Comparison of ENCODE assay signal across 9 mouse cellular contexts in the genomic region with DNA sequence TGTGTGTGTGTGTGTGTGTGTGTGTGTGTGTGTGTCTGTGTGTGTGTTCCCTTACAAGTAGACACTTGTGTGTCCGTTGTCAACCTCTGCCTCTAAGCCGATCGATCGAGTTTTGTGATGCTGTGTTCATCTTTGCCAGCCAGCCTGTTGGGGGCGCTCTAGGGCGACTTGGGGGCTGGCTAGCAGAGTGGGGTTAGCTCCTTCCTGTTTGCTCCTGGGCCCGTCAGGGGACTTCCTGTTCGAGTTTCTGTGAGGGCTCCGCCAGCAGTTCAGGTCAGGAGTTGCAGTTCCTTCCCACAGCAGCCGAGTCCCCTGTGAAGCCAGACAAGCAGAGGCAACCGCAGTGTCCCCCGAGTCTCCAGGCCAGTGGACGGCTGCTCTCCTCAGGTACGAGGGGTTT. TPM values are rescaled to one million over a fixed set of nuclear protein-coding genes. Genes with fewer than 3 reads are reported as not detected.
DNase-seq lines count a peak whose midpoint lies in the region; ATAC-seq and TF ChIP-seq lines count a peak whose summit lies in the region.
"Had no signal": no experiment of that assay in that cellular context is flagged by ENCODE, and none has a peak within 500 bp of the region (broad histone marks: within the 10 kb centered on the region; RNA-seq: fewer than 3 reads in every experiment).

No protein-coding gene starts in this region.

- H3K4me3 ChIP-seq in limb, embryonic 10.5 days: no peak overlapping the region
- no peak overlapping the region for H3K4me3 ChIP-seq in thymus, adult 2 months (ENCODE audit: control insufficient read depth, insufficient read depth, low read length)
- H3K4me3 ChIP-seq: limb, embryonic 12.5 days had no signal

- peak; percentile 34; the same call in 1 of the 2 replicates for TF ChIP-seq CTCF in thymus, adult 2 months (IDR thresholded peaks at IDR 0.05; ENCODE audit: borderline replicate concordance, control insufficient read depth, extremely low read depth, insufficient read depth, low read length, poor library complexity)

- no peak overlapping the region for H3K27ac ChIP-seq in limb, embryonic 10.5 days
- no peak overlapping the region for H3K27ac ChIP-seq in thymus, adult 2 months (ENCODE audit: control insufficient read depth, insufficient read depth, low read length)
- H3K27ac ChIP-seq: limb, embryonic 12.5 days had no signal

- H3K4me1 ChIP-seq in limb, embryonic 10.5 days: no peaks in the 10 kb centered on the region
- H3K4me1 ChIP-seq in thymus, adult 2 months (replicated peaks; ENCODE audit: control insufficient read depth, insufficient read depth, low read length): no peaks in the 10 kb centered on the region
- H3K4me1 ChIP-seq: limb, embryonic 12.5 days had no signal

- no peak for ATAC-seq in CD4-positive, CD25-positive, alpha-beta regulatory T cell, adult 4 months

- no peaks in the 10 kb centered on the region for H3K27me3 ChIP-seq in limb, embryonic 10.5 days (ENCODE audit: low read depth, poor library complexity, severe bottlenecking)
- H3K27me3 ChIP-seq in thymus, adult 2 months (ENCODE audit: control insufficient read depth, insufficient read depth, low read length): no peaks in the 10 kb centered on the region
- H3K27me3 ChIP-seq: limb, embryonic 12.5 days had no signal

- peak; percentile 57 for DNase-seq in CD4-positive, CD25-positive, alpha-beta regulatory T cell, adult 2 months (ENCODE audit: low read depth, low spot score)
- peak; percentile 33 for DNase-seq in lung, postnatal 10 days
- no peak for DNase-seq in lung, postnatal 36 days
- peak; percentile 39 for DNase-seq in limb, embryonic 10.5 days (ENCODE audit: low spot score)
- DNase-seq in thymus, adult 2 months: peak; percentile 21
- DNase-seq in cerebellum, adult 9-10 months: no peak
- DNase-seq in layer of hippocampus, adult 11-12 months (ENCODE audit: low spot score): no peak

- WGBS in limb, embryonic 10.5 days: 79% methylated on average over 14 of the region's 14 CpGs
- 92% methylated on average over 14 of the region's 14 CpGs for WGBS in thymus, adult 2 months

- H3K9me3 ChIP-seq in limb, embryonic 10.5 days (replicated peaks): no peaks in the 10 kb centered on the region
- H3K9me3 ChIP-seq: limb, embryonic 12.5 days had no signal

- no peak for TF ChIP-seq POLR2A in thymus, adult 2 months (IDR thresholded peaks at IDR 0.05; ENCODE audit: control insufficient read depth, extremely low read depth, insufficient read depth, low read length, poor library complexity)

- H3K36me3 ChIP-seq in limb, embryonic 10.5 days: peaks cover 78% of the 10 kb centered on the region
- H3K36me3 ChIP-seq in thymus, adult 2 months (ENCODE audit: control insufficient read depth, insufficient read depth, low read length): peaks cover 17% of the 10 kb centered on the region

RNA-seq across cellular contexts. Expression of gene Leo1, which starts 27.0 kb away (rescaled TPM):
- polyA plus RNA-seq in CD4-positive, CD25-positive, alpha-beta regulatory T cell, adult 4 months (2017; shearing (Covaris generic)): 10 to 100 TPM; 31.7 to 40.8 TPM
- polyA plus RNA-seq in limb, embryonic 10.5 days (2016; fragmentation: Nextera tagmentation; extraction: Ambion mirVana): 49.4 and 58.3 TPM in 2 replicates
- polyA plus RNA-seq in thymus, adult 2 months (2012; rRNA removed): 6.7 and 9.0 TPM in 2 replicates

RNA-seq across cellular contexts. Expression of gene Mapk6, which starts 58.5 kb away (rescaled TPM):
- 10 to 100 TPM; 31.1 to 45.6 TPM for polyA plus RNA-seq in CD4-positive, CD25-positive, alpha-beta regulatory T cell, adult 4 months (2017; shearing (Covaris generic))
- polyA plus RNA-seq in limb, embryonic 10.5 days (2016; fragmentation: Nextera tagmentation; extraction: Ambion mirVana): 141 and 146 TPM in 2 replicates
- 31.7 and 38.4 TPM in 2 replicates for polyA plus RNA-seq in thymus, adult 2 months (2012; rRNA removed)

Comparison
In these comparisons a context has a peak if more than half of its experiments do, and no peak if none do; other contexts are left out.
1. DNase-seq: peak in CD4-positive, CD25-positive, alpha-beta regulatory T cell, adult 2 months (single experiment), lung, postnatal 10 days (single experiment), limb, embryonic 10.5 days (single experiment) and thymus, adult 2 months (single experiment); none in lung, postnatal 36 days (single experiment), cerebellum, adult 9-10 months (single experiment) and layer of hippocampus, adult 11-12 months (single experiment).